Mouse (Mus musculus) adipocyte (in vitro differentiated cells): Measurements from ENCODE around the gene Dpy19l3.

ENCODE experiments used
- DNase-seq: peaks from one replicate; pipeline ENCODE4 v3.0.0-alpha.2; 2016; ENCODE audit warnings: low spot score

Dpy19l3 gene

GRCm38 (mm10) chr7:35688276-35688675 is 66.0 kb downstream of the Dpy19l3 start:
- no peak for DNase-seq

GRCm38 (mm10) chr7:35687229-35687628 is 67.0 kb downstream of the Dpy19l3 start:
- no peak for DNase-seq

DNA sequence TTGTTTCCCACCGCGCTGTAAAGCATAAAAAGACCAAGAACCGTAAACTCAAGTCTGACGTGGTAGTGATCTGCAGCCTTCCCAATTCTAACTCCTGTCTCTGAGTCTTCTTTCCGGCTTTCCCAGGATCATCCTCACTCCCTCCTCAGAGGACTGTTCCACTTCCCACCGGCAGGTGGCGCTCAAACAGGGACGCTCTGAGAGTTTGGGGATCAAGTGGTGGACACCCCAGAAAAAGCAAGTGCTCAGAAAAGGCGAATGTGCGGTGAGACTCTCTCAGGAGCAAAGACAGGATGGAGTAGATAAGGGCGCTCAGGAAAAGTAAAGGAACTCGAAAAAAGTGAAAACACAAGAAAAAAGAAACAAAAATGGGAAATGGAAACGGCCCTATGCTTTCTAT is 67.5 kb downstream of the Dpy19l3 start:
- DNase-seq: peak; percentile 20

DNA sequence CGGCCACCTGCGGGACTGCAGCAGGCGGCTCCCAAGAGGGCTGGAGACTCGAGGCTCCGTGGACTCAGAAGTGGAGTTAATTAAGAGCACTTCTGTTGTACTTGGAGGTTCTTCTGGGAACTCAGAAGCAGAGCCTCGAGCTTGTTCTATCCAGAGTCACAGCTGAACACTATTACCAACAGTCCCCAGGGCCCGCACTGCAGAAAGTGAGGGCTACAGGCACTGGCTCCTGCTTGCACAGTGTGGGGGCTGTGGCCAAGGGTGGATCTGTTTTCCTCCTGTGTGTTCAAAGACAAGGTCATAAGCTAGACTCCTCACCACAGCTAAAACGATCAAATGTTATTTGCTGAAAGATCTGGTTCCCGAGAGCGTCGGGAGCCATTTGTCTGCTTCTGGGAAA is 68.0 kb downstream of the Dpy19l3 start:
- no peak for DNase-seq

DNA sequence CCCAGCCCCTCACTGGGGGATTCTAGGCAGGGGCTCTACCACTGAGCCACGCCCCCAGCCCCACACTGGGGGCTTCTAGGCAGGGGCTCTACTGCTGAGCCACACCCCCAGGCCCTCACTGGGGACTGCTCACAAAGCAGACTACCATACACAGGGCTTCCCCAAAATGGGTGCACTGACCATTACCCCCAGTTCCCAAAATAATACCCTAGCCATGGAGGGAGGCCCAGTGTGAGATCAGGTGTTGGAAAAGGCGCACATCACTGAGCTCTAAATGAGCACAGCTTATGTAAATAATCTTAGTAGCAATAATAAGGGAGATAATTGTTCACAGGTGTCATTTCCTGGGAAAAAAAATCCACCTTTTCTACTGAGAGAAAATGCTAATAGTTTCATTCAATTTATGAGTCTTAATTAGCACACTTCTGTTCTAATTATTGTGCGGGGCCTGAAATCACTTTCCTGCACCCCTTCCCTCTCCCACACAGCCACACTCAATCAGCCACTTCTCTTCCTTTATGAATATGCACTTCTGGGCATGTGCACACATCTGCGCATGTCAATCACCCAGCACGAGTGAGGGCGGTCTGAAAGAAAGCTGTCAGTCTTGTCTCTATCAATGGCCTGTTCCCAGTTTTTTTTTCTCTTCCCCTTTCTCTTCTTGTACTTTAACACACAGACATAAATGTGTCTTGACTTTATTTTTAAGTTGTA is 70.7 kb downstream of the Dpy19l3 start:
- DNase-seq: no peak

- no peak for DNase-seq
These were observed 72.7 kb downstream of the Dpy19l3 start for GRCm38 (mm10) chr7:35681559-35681958.

- DNase-seq: no peak
These were observed 75.3 kb downstream of the Dpy19l3 start for GRCm38 (mm10) chr7:35678976-35679375.

DNA sequence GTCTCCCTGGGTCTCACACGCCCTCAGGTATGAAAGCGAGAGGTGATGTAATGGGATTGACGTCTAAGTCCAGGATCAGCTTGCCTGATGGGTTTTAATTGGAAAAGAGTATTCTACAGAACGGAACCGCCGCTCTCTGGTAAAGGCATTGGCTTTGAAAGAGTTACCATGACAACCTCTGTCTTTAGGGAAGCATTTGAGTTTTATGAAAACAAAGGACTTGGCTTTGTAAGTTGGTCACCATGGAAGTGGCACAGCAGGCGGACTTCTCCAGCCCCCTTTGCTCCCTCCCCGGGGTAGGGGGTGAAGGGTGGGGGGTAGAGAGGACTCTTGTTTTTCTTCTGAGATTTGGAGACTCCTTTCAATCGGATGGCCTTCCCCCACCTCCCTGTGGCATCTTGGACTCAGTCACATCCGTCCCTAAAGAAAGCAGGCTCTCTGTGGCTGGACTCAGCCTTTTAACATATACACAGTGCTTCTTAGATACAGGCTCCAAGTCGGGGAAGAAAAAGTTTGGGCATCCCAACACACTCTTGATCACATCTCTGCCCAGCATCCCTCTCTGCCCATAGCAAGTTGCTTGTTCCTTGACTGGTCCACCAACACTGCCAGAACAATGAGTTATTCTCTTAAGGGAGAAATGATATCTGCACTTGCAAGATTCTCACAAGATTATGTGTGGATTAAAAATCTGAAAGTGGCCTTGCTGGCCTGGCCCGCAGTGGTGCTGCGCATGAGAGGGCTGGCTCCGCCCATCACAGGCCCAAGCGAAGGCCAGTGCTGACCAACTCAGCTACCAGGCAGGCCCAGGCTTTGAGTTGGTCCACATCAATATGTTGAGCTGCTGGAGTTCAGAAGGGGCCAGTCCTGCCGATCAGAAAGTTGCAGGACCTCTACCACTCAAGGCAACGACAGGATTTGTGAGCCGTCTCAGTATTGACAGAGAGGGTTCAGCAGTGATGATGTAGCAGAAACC is 85.9 kb downstream of the Dpy19l3 start:
- no peak for DNase-seq

- no peak for DNase-seq
These were observed 90.4 kb downstream of the Dpy19l3 start for GRCm38 (mm10) chr7:35663790-35664376.

DNA sequence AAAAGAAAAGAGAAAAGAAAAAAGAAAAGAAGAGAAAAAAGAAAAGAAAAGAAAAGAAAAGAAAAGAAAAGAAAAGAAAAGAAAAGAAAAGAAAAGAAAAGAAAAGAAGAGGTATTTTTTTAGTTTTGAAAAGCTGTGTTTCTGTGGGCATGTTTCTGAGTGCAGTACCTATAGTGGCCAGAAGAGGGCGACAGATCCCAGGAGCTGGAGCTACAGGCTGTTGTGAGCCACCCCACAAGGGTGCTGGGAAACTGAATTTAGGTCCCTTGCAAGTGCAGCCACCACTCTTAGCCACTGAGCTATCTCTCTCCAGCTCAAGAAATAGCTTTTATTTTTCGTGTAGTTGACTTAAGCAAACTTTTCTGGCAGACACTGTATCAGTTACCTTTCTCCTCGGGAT is 95.1 kb downstream of the Dpy19l3 start:
- no peak for DNase-seq

DNA sequence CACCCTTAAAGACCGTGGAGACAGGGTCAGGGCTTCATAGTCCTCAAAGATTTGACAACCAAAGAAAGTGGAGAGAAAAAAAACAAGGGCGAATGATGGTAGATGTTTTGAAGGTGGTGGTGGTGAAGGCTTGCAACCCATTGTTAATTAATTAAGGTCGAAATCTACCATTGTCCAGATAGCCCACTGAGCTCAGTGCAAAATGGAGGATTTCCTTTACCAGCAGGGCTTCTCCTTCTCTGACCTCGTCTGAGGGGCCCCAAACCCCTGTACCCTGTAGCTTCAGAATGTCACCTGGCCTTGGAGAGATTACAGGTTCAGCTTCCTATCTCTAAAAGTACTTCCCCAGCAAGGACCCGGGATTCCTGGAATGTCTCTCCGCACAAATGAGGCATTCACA is 96.4 kb downstream of the Dpy19l3 start:
- DNase-seq: no peak

- DNase-seq: no peak
These were observed 102.5 kb downstream of the Dpy19l3 start for GRCm38 (mm10) chr7:35651583-35652270.

DNA sequence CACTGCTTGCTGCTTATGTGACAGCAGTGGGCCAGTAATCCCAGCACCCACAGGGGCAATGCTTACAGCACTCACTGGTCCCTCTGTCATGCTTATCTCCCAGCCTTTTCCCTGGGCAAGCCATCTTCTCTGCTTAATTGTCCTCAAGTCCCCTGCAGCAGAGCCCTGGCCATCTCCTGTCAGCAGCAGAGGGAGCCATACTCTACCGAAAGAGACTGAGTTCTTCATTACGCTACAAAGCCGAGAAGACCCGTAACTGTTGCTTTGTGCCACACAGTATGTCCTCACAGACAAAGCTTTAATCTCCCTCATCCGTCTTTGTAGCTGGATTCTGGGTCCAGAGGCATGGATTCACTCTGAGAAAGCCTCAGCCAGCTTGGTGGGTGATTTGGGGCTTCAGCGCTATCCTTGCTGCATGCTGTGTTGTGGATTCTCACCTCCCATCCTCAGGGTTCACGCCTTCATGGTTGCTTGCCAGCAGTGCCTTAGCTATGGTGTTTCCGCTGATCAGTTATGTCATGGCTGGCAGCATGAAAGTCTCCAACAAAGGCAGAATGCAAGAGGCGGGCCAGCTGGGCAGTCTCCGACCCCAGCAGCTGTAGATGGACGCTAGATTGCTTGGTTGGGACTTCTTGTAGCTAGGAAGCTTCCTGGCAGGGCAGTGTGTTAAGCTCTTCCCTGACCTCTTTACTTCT is 103.4 kb downstream of the Dpy19l3 start:
- no peak for DNase-seq

DNA sequence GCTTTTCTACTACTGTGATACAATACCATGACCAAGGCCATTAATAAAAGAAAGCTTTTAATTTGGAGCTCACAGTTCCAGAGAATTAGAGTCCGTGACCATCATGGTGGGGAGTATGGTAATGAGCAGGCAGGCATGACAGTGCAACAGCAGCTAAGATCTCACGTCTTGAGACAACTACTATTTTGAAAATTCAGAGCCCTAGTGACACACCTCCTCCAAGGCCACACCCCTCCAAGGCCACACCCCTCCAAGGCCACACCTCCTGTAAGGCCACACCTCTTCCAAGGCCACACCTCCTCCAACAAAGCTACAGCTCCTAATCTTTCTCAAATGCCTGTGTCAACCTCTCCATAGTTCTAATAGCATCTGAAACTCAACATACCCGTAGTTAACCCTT is 105.2 kb downstream of the Dpy19l3 start:
- DNase-seq: peak; percentile 22

DNA sequence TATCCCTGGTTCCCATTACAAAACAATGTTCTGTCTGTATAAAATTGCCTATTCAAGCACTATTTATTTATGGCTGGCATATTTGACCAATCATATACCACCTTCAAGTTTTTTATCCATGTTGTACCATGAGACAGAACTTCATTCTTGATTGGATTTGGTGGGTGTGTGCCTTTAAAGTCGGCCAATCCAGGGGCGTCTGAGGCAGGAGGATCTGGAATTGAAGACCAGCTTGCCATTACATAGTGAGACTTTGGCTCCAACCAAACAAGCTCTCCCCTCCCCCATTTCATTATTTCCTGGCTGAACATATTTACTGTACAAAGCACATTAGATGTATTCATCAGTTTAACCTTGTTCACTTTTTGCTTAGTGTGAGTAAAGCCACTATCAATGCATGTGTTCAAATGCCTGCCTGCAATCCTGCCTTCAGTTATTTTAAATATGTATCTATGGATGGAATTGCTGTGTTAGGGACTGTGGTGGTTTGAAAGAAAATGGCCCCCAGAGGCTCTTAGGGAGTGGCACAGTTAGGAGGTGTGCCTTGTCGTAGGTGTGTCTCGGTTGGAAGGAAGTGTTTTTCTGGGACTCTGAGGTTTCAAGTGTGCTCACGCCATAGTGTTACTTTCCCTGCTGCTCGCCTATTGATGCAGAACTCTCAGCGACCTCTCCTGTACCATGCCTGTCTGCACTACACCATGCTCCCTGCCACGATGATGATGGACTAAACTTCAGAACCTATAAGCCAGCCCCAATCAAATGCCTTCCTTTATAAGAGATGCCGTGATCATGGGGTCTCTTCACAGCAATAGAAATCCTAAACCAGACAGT is 105.8 kb downstream of the Dpy19l3 start:
- DNase-seq: no peak

DNA sequence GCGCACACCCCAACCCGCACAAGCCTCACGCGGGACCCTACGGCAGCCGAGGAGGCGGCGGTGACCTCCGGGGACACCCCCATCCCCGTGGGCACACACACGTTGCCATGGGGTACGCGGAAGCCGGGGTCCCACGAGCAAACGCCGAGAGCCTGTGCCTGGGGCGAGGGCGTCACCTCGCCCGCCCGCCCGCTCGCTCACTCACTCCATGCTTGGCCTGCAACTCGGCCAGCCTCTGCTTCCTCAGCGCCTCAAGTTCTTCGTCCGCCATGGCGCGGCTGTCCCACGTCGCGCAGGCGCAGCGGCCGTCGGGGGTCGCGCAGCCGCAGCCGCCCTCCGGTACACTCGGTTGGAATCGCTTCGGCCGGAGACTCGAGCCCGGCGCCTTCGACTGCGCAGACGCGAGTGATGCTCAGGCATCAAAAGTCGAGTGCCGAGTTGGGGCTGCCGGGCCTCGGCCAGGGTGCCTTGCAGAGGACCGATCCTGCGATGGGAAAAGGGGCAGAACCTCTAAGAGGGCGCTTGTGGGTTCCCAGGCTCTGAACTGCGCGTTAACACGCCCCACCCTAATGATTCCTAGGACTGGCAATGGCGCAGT is 107.1 kb downstream of the Dpy19l3 start, which contains the start of gene Pdcd5:
Pdcd5 (minus strand) TSS at position 421 of the 598 bp plus-strand sequence.
- DNase-seq: peak; percentile 86

DNA sequence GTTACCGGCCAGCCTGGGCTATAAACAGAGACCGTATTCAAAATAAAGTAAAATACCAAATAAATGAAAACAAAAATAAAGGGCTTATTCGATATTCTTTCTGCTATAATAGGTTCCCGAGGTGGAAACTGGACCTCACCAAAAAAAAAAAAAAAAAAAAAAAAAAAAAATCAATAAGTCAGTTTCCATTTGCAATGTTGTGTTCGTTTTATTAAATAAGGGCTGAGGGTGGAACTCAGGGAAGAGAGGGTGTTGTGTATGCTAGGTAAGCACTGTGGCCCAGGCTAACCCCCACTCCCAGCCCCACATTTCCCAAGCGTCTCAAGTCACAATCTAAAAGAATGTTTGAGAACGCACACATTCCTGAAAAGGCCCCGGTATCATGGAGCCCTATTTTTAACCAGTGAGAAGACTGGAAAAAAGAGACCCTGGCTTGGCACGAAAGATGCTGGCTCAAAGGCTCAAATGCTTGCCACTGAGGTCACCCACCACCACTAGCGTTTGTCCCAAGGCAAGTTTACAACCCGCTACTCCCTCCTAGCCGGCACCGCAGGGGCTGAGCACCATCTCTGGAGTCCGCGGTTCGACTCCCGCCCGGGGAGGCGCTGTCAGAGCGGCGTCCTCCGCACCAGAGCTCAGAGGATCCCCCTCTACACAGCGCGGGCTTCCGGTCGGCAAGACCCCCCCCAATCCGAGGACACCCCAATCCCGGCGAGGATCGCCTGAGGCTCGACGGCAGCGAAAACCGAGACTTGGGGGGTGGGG is 107.8 kb downstream of the Dpy19l3 start:
- DNase-seq: no peak

DNA sequence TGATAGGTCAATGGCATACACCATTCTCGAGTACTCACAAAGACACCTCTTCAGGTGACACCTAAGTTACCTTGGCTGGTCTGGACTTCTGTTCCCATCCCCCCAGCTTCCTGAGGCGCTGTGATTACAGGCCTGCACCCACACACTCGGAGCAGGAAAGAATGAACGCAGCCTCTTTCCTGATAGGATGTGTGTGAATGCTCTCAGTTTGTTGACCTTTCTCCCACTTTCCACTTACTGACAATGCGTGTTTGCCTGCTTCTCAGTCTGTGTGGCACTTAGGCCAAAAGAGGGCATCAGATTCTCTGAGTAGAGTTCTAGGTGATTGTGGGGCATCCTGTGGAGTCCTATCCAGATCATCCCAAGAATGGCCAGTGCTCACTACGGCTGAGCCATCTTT is 114.2 kb downstream of the Dpy19l3 start:
- DNase-seq: no peak

- no peak for DNase-seq
These were observed 117.4 kb downstream of the Dpy19l3 start for GRCm38 (mm10) chr7:35636874-35637273.
